Mouse (Mus musculus) neural tube, embryonic 11.5 days (tissue): ENCODE data around the gene Sucnr1. TPM values are rescaled to one million over a fixed set of nuclear protein-coding genes. Genes with fewer than 3 reads are reported as not detected.
"Not testable (repeated sequence)": the region's sequence is repeated elsewhere in the genome, so short reads cannot be mapped to it uniquely, and the experiment has no call there.

Source experiments
- ATAC-seq: fragments of 200-750 bp; cut with Nextera tagmentation; 2 replicates; pipeline ENCODE4 v1.8.0; 2017; ENCODE audit warnings: moderate number of reproducible peaks, mild to moderate bottlenecking, moderate TSS enrichment, moderate library complexity; ENCODE audit not compliant: insufficient read depth, low FRiP score, low TSS enrichment
- DNase-seq: peaks from one replicate; pipeline ENCODE4 v3.0.0-alpha.2; 2015; ENCODE audit warnings: low spot score
- H3K27ac ChIP-seq: fragments of 300-500 bp; sonication (generic); 2 replicates; pipeline ENCODE4 v1.5.1; 2014; ENCODE audit warnings: low read depth, mild to moderate bottlenecking, low read length
- H3K27me3 ChIP-seq: fragments of 300-500 bp; sonication (generic); 2 replicates; pipeline ENCODE4 v1.6.1; 2014; ENCODE audit warnings: mild to moderate bottlenecking, low read length, mixed read lengths; ENCODE audit not compliant: control insufficient read depth, insufficient read depth
- H3K36me3 ChIP-seq: fragments of 300-500 bp; sonication (generic); 2 replicates; pipeline ENCODE4 v1.6.1; 2014; ENCODE audit warnings: mild to moderate bottlenecking, low read length, moderate library complexity, mixed read lengths; ENCODE audit not compliant: control insufficient read depth, insufficient read depth
- H3K4me1 ChIP-seq: fragments of 300-500 bp; sonication (generic); 2 replicates; pipeline ENCODE4 v1.6.1; 2014; ENCODE audit warnings: low read length, mixed read lengths; ENCODE audit not compliant: control insufficient read depth, insufficient read depth
- H3K4me2 ChIP-seq: fragments of 300-500 bp; sonication (generic); 2 replicates; pipeline ENCODE4 v1.6.1; 2014; ENCODE audit warnings: low read depth, mild to moderate bottlenecking, moderate library complexity
- H3K4me3 ChIP-seq: fragments of 300-500 bp; sonication (generic); 2 replicates; pipeline ENCODE4 v1.5.1; 2014; ENCODE audit warnings: low read depth, low read length
- H3K9ac ChIP-seq: fragments of 300-500 bp; sonication (generic); 2 replicates; pipeline ENCODE4 v1.6.1; 2014; ENCODE audit warnings: mild to moderate bottlenecking, low read length
- H3K9me3 ChIP-seq: fragments of 300-500 bp; sonication (generic); 2 replicates; pipeline ENCODE4 v1.6.1; 2016; ENCODE audit warnings: low read length; ENCODE audit not compliant: control insufficient read depth
- WGBS: fragments of 180-500 bp; shearing (Covaris S2); extraction: QIAGEN DNeasy Blood & Tissue Kit; methylation state at CpG from one replicate; pipeline ENCODE4 v1.1.7; 2014; 5-methylcytosine and 5-hydroxymethylcytosine counted together
- polyA plus RNA-seq: library from polyadenylated mRNA; unstranded; fragments of >200 nt; fragmentation: Nextera tagmentation; extraction: Ambion mirVana; gene quantifications from 2 replicates; pipeline ENCODE4 v1.2.1, GENCODE M21; 2014

Sucnr1 gene
- polyA plus RNA-seq, 1 experiment from 2014 or later: not detected

- not testable (repeated sequence) for H3K4me2 ChIP-seq, H3K27ac ChIP-seq, H3K4me3 ChIP-seq, ATAC-seq, DNase-seq, H3K4me1 ChIP-seq, H3K27me3 ChIP-seq, H3K9ac ChIP-seq, H3K36me3 ChIP-seq, H3K9me3 ChIP-seq
- 70% methylated on average over 1 of the region's 1 CpGs for WGBS
Measured at GRCm38 (mm10) chr3:60106446-60106845, 24.8 kb downstream of the Sucnr1 start.

GRCm38 (mm10) chr3:60107736-60108135, 26.1 kb downstream of the Sucnr1 start:
- WGBS: 87% methylated on average over 3 of the region's 3 CpGs
- ATAC-seq (no peak), DNase-seq (no peak)
- no peaks in the 10 kb centered on the region for H3K27me3 ChIP-seq
- H3K36me3 ChIP-seq: no peaks in the 10 kb centered on the region
- no peaks in the 10 kb centered on the region for H3K4me1 ChIP-seq
- H3K9ac ChIP-seq: no peak overlapping the region
- no peak overlapping the region for H3K4me2 ChIP-seq
- no peak overlapping the region for H3K4me3 ChIP-seq
- H3K27ac ChIP-seq: no peak overlapping the region
- no peaks in the 10 kb centered on the region for H3K9me3 ChIP-seq

DNA sequence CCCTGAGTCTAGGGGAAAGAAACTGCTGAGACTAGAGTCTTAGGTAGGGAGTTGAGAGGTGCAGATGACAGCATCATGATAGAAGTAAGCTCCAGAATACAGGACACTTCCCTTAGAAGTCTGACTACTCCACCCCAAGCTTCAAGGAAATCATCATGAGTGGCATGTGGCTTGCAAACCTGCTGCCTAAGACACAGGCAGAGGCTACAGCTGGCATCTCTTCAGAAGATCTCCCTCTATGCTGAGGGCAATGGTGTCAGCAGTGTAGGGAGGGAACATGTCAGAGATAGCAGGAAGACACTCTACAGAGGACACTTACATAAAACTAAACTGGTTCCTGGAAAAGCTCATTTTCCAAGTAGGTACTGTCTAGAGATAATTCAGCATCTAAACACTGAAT, 27.1 kb downstream of the Sucnr1 start:
- Histone ChIP-seq H3K27ac (no peak overlapping the region), H3K9ac (no peak overlapping the region), H3K4me3 (no peak overlapping the region), H3K9me3 (no peaks in the 10 kb centered on the region), H3K4me2 (no peak overlapping the region), H3K36me3 (no peaks in the 10 kb centered on the region), H3K4me1 (no peaks in the 10 kb centered on the region), H3K27me3 (no peaks in the 10 kb centered on the region)
- ATAC-seq: no peak
- no peak for DNase-seq

- Histone ChIP-seq H3K9me3 (no peaks in the 10 kb centered on the region), H3K27me3 (no peaks in the 10 kb centered on the region), H3K27ac (no peak overlapping the region), H3K4me3 (no peak overlapping the region), H3K4me1 (no peaks in the 10 kb centered on the region), H3K9ac (no peak overlapping the region), H3K4me2 (no peak overlapping the region), H3K36me3 (no peaks in the 10 kb centered on the region)
- WGBS: 88% methylated on average over 4 of the region's 4 CpGs
- ATAC-seq (no peak), DNase-seq (no peak)
Measured at GRCm38 (mm10) chr3:60111135-60111710, 29.6 kb downstream of the Sucnr1 start.

DNA sequence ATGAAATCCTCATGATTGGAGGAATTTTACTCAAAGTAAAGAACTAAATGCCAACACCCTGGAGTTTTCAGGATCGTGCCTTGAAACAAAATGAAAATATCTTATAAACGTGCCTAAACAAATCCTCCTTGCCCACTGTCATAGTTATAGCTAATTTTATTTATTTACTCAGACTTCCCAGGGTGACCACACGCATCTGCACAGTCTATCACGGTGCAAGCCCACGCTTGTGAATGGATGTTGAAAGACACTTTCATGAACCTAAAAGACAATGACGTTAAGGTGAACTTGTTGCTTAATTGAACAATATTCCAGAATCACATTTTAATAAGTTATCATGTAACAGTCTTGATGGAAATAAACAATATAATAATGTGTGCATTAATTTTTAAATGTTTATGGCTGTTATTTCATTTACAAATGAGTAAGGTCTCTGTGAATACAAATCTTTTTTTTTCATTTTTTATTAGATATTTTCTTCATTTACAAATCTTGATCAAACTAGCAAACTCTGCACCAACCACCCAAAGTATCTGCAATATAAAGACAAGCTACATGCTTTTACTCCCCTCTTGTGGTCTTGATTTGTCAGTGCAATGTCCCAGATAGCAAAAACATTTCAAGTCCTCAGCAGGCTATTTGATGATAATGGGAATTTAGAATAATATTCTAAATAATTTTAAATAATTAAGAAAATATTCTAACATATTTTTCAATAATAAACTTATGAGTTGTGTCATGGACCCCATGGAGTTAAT, 30.4 kb downstream of the Sucnr1 start:
- WGBS: 82% methylated on average over 6 of the region's 6 CpGs
- Histone ChIP-seq H3K27ac (no peak overlapping the region), H3K9me3 (no peaks in the 10 kb centered on the region), H3K4me3 (no peak overlapping the region), H3K9ac (no peak overlapping the region), H3K27me3 (no peaks in the 10 kb centered on the region), H3K4me1 (no peaks in the 10 kb centered on the region), H3K4me2 (no peak overlapping the region), H3K36me3 (no peaks in the 10 kb centered on the region)
- ATAC-seq (no peak; the same call in 1 of the 2 replicates), DNase-seq (peak; percentile 16)

DNA sequence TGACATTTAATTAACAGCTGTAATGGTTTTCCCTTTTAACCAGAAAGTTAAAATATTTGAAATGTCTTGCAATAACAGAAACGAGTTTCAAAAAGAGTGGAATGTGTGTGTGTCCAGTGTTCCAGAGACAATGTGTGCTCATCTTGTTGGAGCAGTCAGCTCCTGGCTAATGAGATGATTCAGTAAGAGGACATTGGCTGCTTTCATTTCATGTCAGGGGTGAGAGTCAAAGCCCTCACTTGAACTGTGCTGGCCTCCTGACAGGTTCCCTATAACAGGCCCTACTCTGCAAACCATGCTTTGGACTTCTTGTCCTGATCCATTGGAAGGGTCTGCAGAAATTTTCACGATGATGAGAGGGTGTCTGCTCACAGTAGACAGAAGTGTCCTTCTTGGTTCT, 32.9 kb downstream of the Sucnr1 start:
- Histone ChIP-seq H3K27me3 (no peaks in the 10 kb centered on the region), H3K9me3 (no peaks in the 10 kb centered on the region), H3K36me3 (no peaks in the 10 kb centered on the region), H3K4me3 (no peak overlapping the region), H3K4me2 (no peak overlapping the region), H3K9ac (no peak overlapping the region), H3K27ac (no peak overlapping the region), H3K4me1 (no peaks in the 10 kb centered on the region)
- DNase-seq: no peak
- ATAC-seq: no peak
- WGBS: 67% methylated on average over 2 of the region's 2 CpGs

GRCm38 (mm10) chr3:60121449-60121848, 39.8 kb downstream of the Sucnr1 start:
- 72% methylated on average over 3 of the region's 3 CpGs for WGBS

GRCm38 (mm10) chr3:60123859-60124794, 42.5 kb downstream of the Sucnr1 start:
- no peak overlapping the region for H3K4me3 ChIP-seq
- no peaks in the 10 kb centered on the region for H3K36me3 ChIP-seq
- H3K27ac ChIP-seq: no peak overlapping the region
- H3K4me1 ChIP-seq: no peaks in the 10 kb centered on the region
- H3K4me2 ChIP-seq: no peak overlapping the region
- no peaks in the 10 kb centered on the region for H3K9me3 ChIP-seq
- DNase-seq (no peak), ATAC-seq (no peak)
- no peak overlapping the region for H3K9ac ChIP-seq
- H3K27me3 ChIP-seq: no peaks in the 10 kb centered on the region
- 60% methylated on average over 9 of the region's 9 CpGs for WGBS

More at GRCm38 (mm10) chr3:60121449-60121848, 39.8 kb downstream of the Sucnr1 start:
- Histone ChIP-seq H3K4me2 (no peak overlapping the region), H3K27me3 (no peaks in the 10 kb centered on the region), H3K4me3 (no peak overlapping the region), H3K9me3 (no peaks in the 10 kb centered on the region), H3K9ac (no peak overlapping the region), H3K4me1 (no peaks in the 10 kb centered on the region), H3K36me3 (no peaks in the 10 kb centered on the region), H3K27ac (no peak overlapping the region)
- no peak for ATAC-seq
- no peak for DNase-seq
